16 mouse cellular contexts compared by ENCODE assay signal in genomic region chr9:42705848-42706247, GRCm38 (mm10).
"Had no signal": no experiment of that assay in that cellular context is flagged by ENCODE, and none has a peak within 500 bp of the region (broad histone marks: within the 10 kb centered on the region; RNA-seq: fewer than 3 reads in every experiment).

No protein-coding gene starts in this region.

- ATAC-seq: liver, embryonic 12.5 days; liver, postnatal 0 days; lung, postnatal 0 days; midbrain, embryonic 13.5 days; midbrain, embryonic 15.5 days; midbrain, embryonic 16.5 days had no signal

- DNase-seq: left cerebral cortex, postnatal 4 days; liver; liver, embryonic 13.5 days; liver, postnatal 0 days; lung, adult 18-20 months; lung, adult 2 months; lung, embryonic 14.5 days; lung, postnatal 10 days; lung, postnatal 14 days; lung, postnatal 4 days; midbrain, embryonic 14.5 days had no signal
